Mouse (Mus musculus) stomach, embryonic 15.5 days (tissue): Measurements from ENCODE around the gene Pmfbp1. TPM values are rescaled to one million over a fixed set of nuclear protein-coding genes. Genes with fewer than 3 reads are reported as not detected.

Experiments
- ATAC-seq: fragments of 200-750 bp; cut with Nextera tagmentation; 2 replicates; pipeline ENCODE4 v1.8.0; 2017; ENCODE audit warnings: low read depth, moderate number of reproducible peaks, moderate TSS enrichment; ENCODE audit not compliant: insufficient read depth, low FRiP score
- H3K27ac ChIP-seq: fragments of 300-500 bp; sonication (generic); 2 replicates; pipeline ENCODE4 v1.5.1; 2015; ENCODE audit warnings: mild to moderate bottlenecking, inconsistent platforms
- H3K27me3 ChIP-seq: fragments of 300-500 bp; sonication (generic); replicated peaks from 2 replicates; pipeline ENCODE4 v1.6.1; 2015; ENCODE audit warnings: inconsistent platforms
- H3K36me3 ChIP-seq: fragments of 300-500 bp; sonication (generic); 2 replicates; pipeline ENCODE4 v1.6.1; 2015; ENCODE audit warnings: inconsistent platforms
- H3K4me1 ChIP-seq: fragments of 300-500 bp; sonication (generic); 2 replicates; pipeline ENCODE4 v1.6.1; 2015; ENCODE audit warnings: inconsistent platforms
- H3K4me2 ChIP-seq: fragments of 300-500 bp; sonication (generic); 2 replicates; pipeline ENCODE4 v1.6.1; 2015; ENCODE audit warnings: mild to moderate bottlenecking, inconsistent platforms
- H3K4me3 ChIP-seq: fragments of 300-500 bp; sonication (generic); replicated peaks from 2 replicates; pipeline ENCODE4 v1.5.1; 2015; ENCODE audit warnings: inconsistent platforms
- H3K9ac ChIP-seq: fragments of 300-500 bp; sonication (generic); 2 replicates; pipeline ENCODE4 v1.6.1; 2015; ENCODE audit warnings: inconsistent platforms
- H3K9me3 ChIP-seq: fragments of 300-500 bp; sonication (generic); 2 replicates; pipeline ENCODE4 v1.6.1; 2016; ENCODE audit warnings: inconsistent platforms
- WGBS: fragments of 180-500 bp; shearing (Covaris S2); methylation state at CpG from one replicate; pipeline ENCODE4 v1.1.7; 2015; 5-methylcytosine and 5-hydroxymethylcytosine counted together
- polyA plus RNA-seq: library from polyadenylated mRNA; unstranded; fragments of >200 nt; fragmentation: Nextera tagmentation; extraction: Ambion mirVana; gene quantifications from 2 replicates; pipeline ENCODE4 v1.2.1, GENCODE M21; 2015

Pmfbp1 gene
- polyA plus RNA-seq, 1 experiment from 2014 or later = not detected

- Histone ChIP-seq H3K4me2 (no peak overlapping the region), H3K4me3 (no peak overlapping the region), H3K9me3 (no peaks in the 10 kb centered on the region), H3K27me3 (no peaks in the 10 kb centered on the region), H3K36me3 (peaks cover 3% of the 10 kb centered on the region; the same call in 1 of the 2 replicates), H3K9ac (no peak overlapping the region), H3K27ac (no peak overlapping the region), H3K4me1 (peaks cover 2% of the 10 kb centered on the region; the same call in 1 of the 2 replicates)
- no peak for ATAC-seq
- 84% methylated on average over 12 of the region's 12 CpGs for WGBS
These were observed 77.3 kb downstream of the Pmfbp1 start for GRCm38 (mm10) chr8:109571139-109571538.

GRCm38 (mm10) chr8:109576311-109576710, 82.5 kb downstream of the Pmfbp1 start:
- Histone ChIP-seq H3K27ac (no peak overlapping the region), H3K9me3 (no peaks in the 10 kb centered on the region), H3K36me3 (peaks cover 3% of the 10 kb centered on the region; the same call in 1 of the 2 replicates), H3K9ac (no peak overlapping the region), H3K4me1 (no peaks in the 10 kb centered on the region), H3K27me3 (no peaks in the 10 kb centered on the region), H3K4me3 (no peak overlapping the region), H3K4me2 (no peak overlapping the region)
- ATAC-seq = no peak
- whole genome bisulfite sequencing = 66% methylated on average over 4 of the region's 4 CpGs

GRCm38 (mm10) chr8:109578900-109579301, 85.1 kb downstream of the Pmfbp1 start, which contains the start of gene Hp:
Gene Hp, minus strand, starts transcription at chr8:109579172.
- Histone ChIP-seq H3K27me3 (no peaks in the 10 kb centered on the region), H3K36me3 (no peaks in the 10 kb centered on the region), H3K4me3 (no peak within 1 kb of the TSS), H3K4me2 (no peak within 1 kb of the TSS), H3K9me3 (no peaks in the 10 kb centered on the region), H3K4me1 (no peaks in the 10 kb centered on the region), H3K9ac (no peak within 1 kb of the TSS), H3K27ac (no peak within 1 kb of the TSS)
- ATAC-seq = no peak
- 55% methylated on average over 8 of the region's 8 CpGs for WGBS

GRCm38 (mm10) chr8:109584293-109584692, 90.5 kb downstream of the Pmfbp1 start:
- WGBS = 83% methylated on average over 4 of the region's 4 CpGs
- ATAC-seq = no peak
- Histone ChIP-seq H3K4me2 (no peak overlapping the region), H3K27me3 (no peaks in the 10 kb centered on the region), H3K4me3 (no peak overlapping the region), H3K9me3 (no peaks in the 10 kb centered on the region), H3K9ac (no peak overlapping the region), H3K27ac (no peak overlapping the region), H3K36me3 (no peaks in the 10 kb centered on the region), H3K4me1 (0 out of 2 replicates have a peak, but pooled peaks cover 5% of the 10 kb centered on the region)

- no peak overlapping the region for H3K27ac ChIP-seq
- no peak for ATAC-seq
- 0 out of 2 replicates have a peak, but pooled peaks cover 5% of the 10 kb centered on the region for H3K4me1 ChIP-seq
- H3K9ac ChIP-seq = no peak overlapping the region
- H3K9me3 ChIP-seq = no peaks in the 10 kb centered on the region
- H3K36me3 ChIP-seq = no peaks in the 10 kb centered on the region
- no peak overlapping the region for H3K4me2 ChIP-seq
- H3K27me3 ChIP-seq = no peaks in the 10 kb centered on the region
- no peak overlapping the region for H3K4me3 ChIP-seq
- WGBS = 75% methylated on average over 3 of the region's 3 CpGs
These were observed 91.0 kb downstream of the Pmfbp1 start for GRCm38 (mm10) chr8:109584830-109585229.

- Histone ChIP-seq H3K9me3 (no peaks in the 10 kb centered on the region), H3K4me3 (no peak overlapping the region), H3K27me3 (no peaks in the 10 kb centered on the region), H3K4me1 (0 out of 2 replicates have a peak, but pooled peaks cover 5% of the 10 kb centered on the region), H3K9ac (no peak overlapping the region), H3K27ac (no peak overlapping the region), H3K36me3 (no peaks in the 10 kb centered on the region), H3K4me2 (no peak overlapping the region)
- no peak for ATAC-seq
These were observed 91.8 kb downstream of the Pmfbp1 start for GRCm38 (mm10) chr8:109585652-109586051.

GRCm38 (mm10) chr8:109586972-109587504, 93.2 kb downstream of the Pmfbp1 start:
- Histone ChIP-seq H3K9me3 (no peaks in the 10 kb centered on the region), H3K27ac (no peak overlapping the region), H3K4me2 (no peak overlapping the region), H3K9ac (no peak overlapping the region), H3K4me1 (0 out of 2 replicates have a peak, but pooled peaks cover 5% of the 10 kb centered on the region), H3K4me3 (no peak overlapping the region), H3K36me3 (no peaks in the 10 kb centered on the region), H3K27me3 (no peaks in the 10 kb centered on the region)
- 43% methylated on average over 7 of the region's 7 CpGs for WGBS
- peak; percentile 84 for ATAC-seq

GRCm38 (mm10) chr8:109590901-109591300, 97.1 kb downstream of the Pmfbp1 start:
- no peak for ATAC-seq
- 84% methylated on average over 9 of the region's 9 CpGs for WGBS
- Histone ChIP-seq H3K9ac (no peak overlapping the region), H3K4me3 (no peak overlapping the region), H3K36me3 (peaks cover 8% of the 10 kb centered on the region; the same call in 1 of the 2 replicates), H3K27me3 (no peaks in the 10 kb centered on the region), H3K4me2 (no peak overlapping the region), H3K9me3 (no peaks in the 10 kb centered on the region), H3K27ac (no peak overlapping the region), H3K4me1 (0 out of 2 replicates have a peak, but pooled peaks cover 5% of the 10 kb centered on the region)

- H3K27ac ChIP-seq = no peak overlapping the region
- ATAC-seq = no peak
- no peaks in the 10 kb centered on the region for H3K27me3 ChIP-seq
- 84% methylated on average over 3 of the region's 3 CpGs for WGBS
- no peak overlapping the region for H3K4me2 ChIP-seq
- no peak overlapping the region for H3K9ac ChIP-seq
- H3K36me3 ChIP-seq = peaks cover 8% of the 10 kb centered on the region; the same call in 1 of the 2 replicates
- H3K4me1 ChIP-seq = 0 out of 2 replicates have a peak, but pooled peaks cover 5% of the 10 kb centered on the region
- H3K9me3 ChIP-seq = no peaks in the 10 kb centered on the region
- no peak overlapping the region for H3K4me3 ChIP-seq
These were observed 97.5 kb downstream of the Pmfbp1 start for GRCm38 (mm10) chr8:109591367-109591766.

GRCm38 (mm10) chr8:109592164-109592563, 98.3 kb downstream of the Pmfbp1 start:
- Histone ChIP-seq H3K4me3 (no peak overlapping the region), H3K4me2 (no peak overlapping the region), H3K36me3 (peaks cover 8% of the 10 kb centered on the region; the same call in 1 of the 2 replicates), H3K27ac (no peak overlapping the region), H3K27me3 (no peaks in the 10 kb centered on the region), H3K4me1 (0 out of 2 replicates have a peak, but pooled peaks cover 2% of the 10 kb centered on the region), H3K9me3 (no peaks in the 10 kb centered on the region), H3K9ac (no peak overlapping the region)
- WGBS = 80% methylated on average over 5 of the region's 5 CpGs
- ATAC-seq = no peak
